Mouse (Mus musculus) CH12.LX (cell line): ENCODE measurements around the gene Higd1c. TPM values are rescaled to one million over a fixed set of nuclear protein-coding genes. Genes with fewer than 3 reads are reported as not detected.
"Not testable (repeated sequence)": the region's sequence is repeated elsewhere in the genome, so short reads cannot be mapped to it uniquely, and the experiment has no call there.

Experiments
- DNase-seq: peaks from one replicate; pipeline ENCODE4 v3.0.0-alpha.2; 2013; ENCODE audit errors: extremely low read depth
- H3K27ac ChIP-seq: 2 replicates; pipeline ENCODE4 v1.5.1; 2012; ENCODE audit warnings: low read depth, mild to moderate bottlenecking, control low read depth, moderate library complexity; ENCODE audit not compliant: insufficient read depth
- H3K27me3 ChIP-seq: replicated peaks from 2 replicates; pipeline ENCODE3; 2012; ENCODE audit warnings: inconsistent platforms
- H3K36me3 ChIP-seq, 2 experiments: replicated peaks in 1 of 2; 2 replicates each; pipeline versions ENCODE3 to v1.6.1; 2012; ENCODE audit warnings: inconsistent platforms in 1 of 2, low read length in 1 of 2, mild to moderate bottlenecking in 1 of 2, mixed read lengths in 1 of 2, moderate library complexity in 1 of 2; ENCODE audit not compliant: control insufficient read depth in 1 of 2, insufficient read depth in 1 of 2
- H3K4me1 ChIP-seq, 2 experiments: 2 replicates each; pipeline ENCODE4 v1.6.1; 2012; ENCODE audit warnings: inconsistent platforms in 1 of 2, moderate library complexity in 1 of 2; ENCODE audit not compliant: insufficient read depth in 2 of 2, control insufficient read depth in 1 of 2
- H3K4me2 ChIP-seq: 2 replicates; pipeline ENCODE4 v1.6.1; 2012; ENCODE audit warnings: low read depth, mild to moderate bottlenecking, control low read depth; ENCODE audit not compliant: poor library complexity, insufficient read depth, severe bottlenecking
- H3K4me3 ChIP-seq, 3 experiments: fragments of 150-350 bp in 1 of 3; sonication (generic) in 1 of 3; replicated peaks in 1 of 3; 2 replicates each; pipeline versions ENCODE3 to v1.5.1; 2011 to 2012; ENCODE audit warnings: low read depth in 2 of 3, low read length in 2 of 3, mild to moderate bottlenecking in 2 of 3, moderate library complexity in 2 of 3, control low read depth in 1 of 3, improper control_type of control experiment in 1 of 3, inconsistent platforms in 1 of 3, mixed read lengths in 1 of 3; ENCODE audit not compliant: poor library complexity in 1 of 3
- H3K79me2 ChIP-seq: replicated peaks from 2 replicates; pipeline ENCODE4 v1.6.1; 2012; ENCODE audit warnings: mild to moderate bottlenecking, moderate library complexity; ENCODE audit not compliant: control insufficient read depth, poor library complexity, insufficient read depth, severe bottlenecking; ENCODE audit errors: extremely low read depth
- H3K9ac ChIP-seq: 2 replicates; pipeline ENCODE4 v1.6.1; 2012; ENCODE audit warnings: low read depth, mild to moderate bottlenecking, control low read depth, moderate library complexity; ENCODE audit not compliant: insufficient read depth
- H3K9me3 ChIP-seq: replicated peaks from 2 replicates; pipeline ENCODE3; 2012; ENCODE audit warnings: low read length, inconsistent platforms, mixed read lengths
- CHD1 ChIP-seq: IDR thresholded peaks from 2 replicates; pipeline ENCODE4 v1.6.1; 2012; ENCODE audit warnings: low read depth, low read length, improper control_type of control experiment, inconsistent platforms
- CHD2 ChIP-seq: IDR thresholded peaks from 2 replicates; pipeline ENCODE4 v1.6.1; 2011; ENCODE audit warnings: low read length, improper control_type of control experiment
- E2F4 ChIP-seq: IDR thresholded peaks from 2 replicates; pipeline ENCODE4 v1.6.1; 2011; ENCODE audit warnings: low read depth, low read length, improper control_type of control experiment; ENCODE audit not compliant: insufficient replicate concordance
- ELF1 ChIP-seq: IDR thresholded peaks from 2 replicates; pipeline ENCODE4 v1.6.1; 2014; ENCODE audit warnings: low read depth, mild to moderate bottlenecking, inconsistent platforms, low read length, improper control_type of control experiment
- ETS1 ChIP-seq: conservative IDR thresholded peaks from 2 replicates; pipeline ENCODE4 v1.6.1; 2012; ENCODE audit warnings: low read depth, mild to moderate bottlenecking, inconsistent platforms, low read length, improper control_type of control experiment, moderate library complexity
- JUND ChIP-seq: conservative IDR thresholded peaks from 2 replicates; pipeline ENCODE4 v1.6.1; 2011; ENCODE audit warnings: low read depth, low read length, improper control_type of control experiment
- KAT2A ChIP-seq: IDR thresholded peaks from 2 replicates; pipeline ENCODE4 v1.6.1; 2012; ENCODE audit warnings: low read length, improper control_type of control experiment, inconsistent platforms; ENCODE audit not compliant: insufficient replicate concordance
- MAFK ChIP-seq: IDR thresholded peaks from 2 replicates; pipeline ENCODE4 v1.6.1; 2011; ENCODE audit warnings: low read length, improper control_type of control experiment; ENCODE audit not compliant: insufficient replicate concordance
- MYC ChIP-seq: IDR thresholded peaks from 2 replicates; pipeline ENCODE4 v1.6.1; 2011; ENCODE audit warnings: low read depth, mild to moderate bottlenecking, improper control_type of control experiment, low read length
- NELFE ChIP-seq: IDR thresholded peaks from 2 replicates; pipeline ENCODE4 v1.6.1; 2011; ENCODE audit warnings: low read depth, low read length, improper control_type of control experiment
- NRF1 ChIP-seq: IDR thresholded peaks from 2 replicates; pipeline ENCODE4 v1.6.1; 2014; ENCODE audit warnings: low read depth, mild to moderate bottlenecking, inconsistent platforms, low read length, improper control_type of control experiment, moderate library complexity
- RAD21 ChIP-seq: IDR thresholded peaks from 2 replicates; pipeline ENCODE4 v1.6.1; 2011; ENCODE audit warnings: low read depth, mild to moderate bottlenecking, low read length, improper control_type of control experiment, moderate library complexity
- SMC3 ChIP-seq: IDR thresholded peaks from 2 replicates; pipeline ENCODE4 v1.6.1; 2011; ENCODE audit warnings: low read depth, low read length, improper control_type of control experiment
- UBTF ChIP-seq: IDR thresholded peaks from 2 replicates; pipeline ENCODE4 v1.6.1; 2012; ENCODE audit warnings: low read depth, mild to moderate bottlenecking, inconsistent platforms, low read length, improper control_type of control experiment, moderate library complexity
- USF1 ChIP-seq: IDR thresholded peaks from 2 replicates; pipeline ENCODE4 v1.6.1; 2014; ENCODE audit warnings: low read depth, mild to moderate bottlenecking, inconsistent platforms, low read length, improper control_type of control experiment
- ZC3H11A ChIP-seq: IDR thresholded peaks from 2 replicates; pipeline ENCODE4 v1.6.1; 2012; ENCODE audit warnings: low read depth, mild to moderate bottlenecking, inconsistent platforms, low read length, improper control_type of control experiment
- ZMIZ1 ChIP-seq: IDR thresholded peaks from 2 replicates; pipeline ENCODE4 v1.6.1; 2012; ENCODE audit warnings: low read depth, mild to moderate bottlenecking, inconsistent platforms, low read length, improper control_type of control experiment
- dilution Hi-C: fragments of 300-500 bp; cut with MboI; formaldehyde crosslinking; loops from 2 replicates; pipeline ENCODE4 v1.14.3; 2020; ENCODE audit warnings: low sequenced_read_pairs; ENCODE audit not compliant: extremely low pct_unique_long_range_greater_than_20kb, extremely low pct_ligation_motif_present
- in situ Hi-C: fragments of 300-500 bp; cut with MboI; formaldehyde crosslinking; loops from 3 replicates; pipeline ENCODE4 v1.14.3; 2019; ENCODE audit warnings: low sequenced_read_pairs, low pct_ligation_motif_present, low pct_unique_long_range_greater_than_20kb, mixed read lengths
- polyA plus RNA-seq: library from polyadenylated mRNA; unstranded; fragments of >175 nt; gene quantifications from 2 replicates; pipeline ENCODE4 v1.2.1, GENCODE M21; 2012; ENCODE audit warnings: low read depth; ENCODE audit not compliant: insufficient read length
- total RNA-seq, 2 experiments: library from RNA; depleted of rRNA; stranded (reverse); fragments of 300-350 nt in 1 of 2; fragments of >200 nt in 1 of 2; gene quantifications; 2 replicates each; pipeline ENCODE4 v1.2.3; 2012 to 2014

The Higd1c gene
- total and polyA plus RNA-seq, 3 experiments = not detected

DNA sequence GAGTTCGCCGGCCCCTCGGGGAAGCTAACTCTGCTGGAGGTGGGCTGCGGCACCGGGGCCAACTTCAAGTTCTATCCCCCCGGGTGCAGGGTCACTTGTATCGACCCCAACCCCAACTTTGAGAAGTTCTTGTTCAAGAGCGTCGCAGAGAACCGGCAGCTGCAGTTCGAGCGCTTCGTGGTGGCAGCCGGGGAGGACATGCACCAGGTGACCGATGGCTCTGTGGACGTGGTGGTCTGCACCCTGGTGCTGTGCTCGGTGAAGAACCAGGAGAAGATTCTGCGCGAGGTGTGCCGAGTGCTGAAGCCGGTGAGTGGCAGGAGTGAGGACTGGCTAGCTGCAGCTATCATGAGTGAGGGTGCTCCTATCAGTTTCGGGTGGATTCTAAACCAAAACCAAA is 10.9 kb upstream of the Higd1c start:
- H3K4me2 ChIP-seq, H3K4me1 ChIP-seq, H3K36me3 ChIP-seq, dilution Hi-C loops, H3K9ac ChIP-seq, H3K27me3 ChIP-seq, in situ Hi-C loops, DNase-seq, H3K4me3 ChIP-seq, H3K27ac ChIP-seq, H3K79me2 ChIP-seq, H3K9me3 ChIP-seq: not testable (repeated sequence)

DNA sequence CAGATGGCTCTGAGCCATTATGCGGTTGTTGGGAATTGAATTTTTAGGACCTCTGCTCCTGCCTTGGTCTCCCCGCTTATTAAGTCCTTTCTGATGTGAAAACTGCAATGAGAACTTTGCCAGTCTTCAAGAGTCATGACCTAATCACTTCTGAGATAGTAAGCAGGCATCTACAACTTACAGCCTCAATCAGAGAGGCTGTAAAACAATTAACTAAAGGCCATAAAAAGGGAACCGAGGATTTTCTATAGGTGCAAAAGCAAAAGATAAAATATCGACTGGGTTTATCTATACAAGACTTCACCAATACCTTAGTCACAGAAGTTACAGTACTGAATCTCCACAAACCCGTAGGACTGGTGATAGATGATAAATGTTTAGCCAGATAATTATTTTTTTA is 8.5 kb upstream of the Higd1c start:
- Histone ChIP-seq H3K4me1 (no peaks in the 10 kb centered on the region), H3K4me2 (no peak overlapping the region)
- in situ Hi-C loops = no loop called here

DNA sequence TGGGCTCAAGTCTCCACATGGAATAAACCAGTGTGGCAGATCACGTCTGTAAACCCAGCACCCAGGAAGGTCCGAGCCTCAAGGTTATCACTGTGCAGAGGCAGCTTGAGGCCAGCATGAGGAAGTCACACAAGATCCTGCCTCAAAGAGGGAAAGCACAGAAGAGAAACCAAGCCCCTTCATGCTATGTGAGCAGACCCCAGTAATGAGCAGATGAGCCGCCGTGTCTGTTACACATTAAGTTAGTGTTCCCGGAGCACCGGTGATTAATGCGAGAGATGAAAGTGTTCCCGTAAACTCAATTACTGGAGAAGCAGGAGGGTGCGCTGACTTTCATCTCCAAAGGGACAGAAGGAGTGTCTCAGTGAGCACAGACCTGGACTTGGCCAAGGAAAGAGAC is 1.6 kb downstream of the Higd1c start:
- H3K4me2 ChIP-seq, H3K27me3 ChIP-seq, in situ Hi-C loops, DNase-seq, H3K79me2 ChIP-seq, H3K9me3 ChIP-seq, dilution Hi-C loops, H3K36me3 ChIP-seq, H3K4me1 ChIP-seq, H3K27ac ChIP-seq, H3K9ac ChIP-seq, H3K4me3 ChIP-seq: not testable (repeated sequence)

More for the DNA sequence above, 8.5 kb upstream of the Higd1c start:
- no peak for DNase-seq
- no peaks in the 10 kb centered on the region for H3K9me3 ChIP-seq
- dilution Hi-C loops = no loop called here
- no peaks in the 10 kb centered on the region for H3K79me2 ChIP-seq
- H3K27me3 ChIP-seq = peaks cover 2% of the 10 kb centered on the region
- TF ChIP-seq E2F4 (no peak), USF1 (no peak), CHD2 (no peak), KAT2A (no peak), JUND (no peak), MYC (no peak), ZMIZ1 (no peak), NRF1 (no peak), ELF1 (no peak), UBTF (no peak), CHD1 (no peak), ZC3H11A (no peak), NELFE (no peak), ETS1 (no peak), SMC3 (no peak), MAFK (no peak), RAD21 (no peak)
- no peak overlapping the region for H3K4me3 ChIP-seq
- H3K9ac ChIP-seq = no peak overlapping the region
- H3K27ac ChIP-seq = no peak overlapping the region
- H3K36me3 ChIP-seq = no peaks in the 10 kb centered on the region
